Mouse (Mus musculus) bone marrow macrophage, adult 2 months (primary cell): ENCODE data around the gene Wsb1.

ENCODE experiments used
- CTCF ChIP-seq: IDR thresholded peaks from 2 replicates; pipeline ENCODE4 v1.5.1; 2012; ENCODE audit warnings: low read depth, mild to moderate bottlenecking, low read length, moderate library complexity
- POLR2A ChIP-seq: IDR thresholded peaks from 2 replicates; pipeline ENCODE4 v1.6.1; 2012; ENCODE audit warnings: mild to moderate bottlenecking, low read depth, low read length, borderline replicate concordance

- TF ChIP-seq POLR2A (no peak), CTCF (no peak)
Measured at GRCm38 (mm10) chr11:79273757-79274156, 19.3 kb upstream of the Wsb1 start.
